Mouse (Mus musculus): ENCODE data around the gene Ppil1. TPM values are rescaled to one million over a fixed set of nuclear protein-coding genes. Genes with fewer than 3 reads are reported as not detected.
A peak's percentile ranks its signal among the peaks of the same experiment; 100 is the strongest.
"Not testable (repeated sequence)": the region's sequence is repeated elsewhere in the genome, so short reads cannot be mapped to it uniquely, and the experiment has no call there.

The Ppil1 gene
- total and polyA plus RNA-seq, 3 experiments: 115 to 135 (median 122) TPM

DNA sequence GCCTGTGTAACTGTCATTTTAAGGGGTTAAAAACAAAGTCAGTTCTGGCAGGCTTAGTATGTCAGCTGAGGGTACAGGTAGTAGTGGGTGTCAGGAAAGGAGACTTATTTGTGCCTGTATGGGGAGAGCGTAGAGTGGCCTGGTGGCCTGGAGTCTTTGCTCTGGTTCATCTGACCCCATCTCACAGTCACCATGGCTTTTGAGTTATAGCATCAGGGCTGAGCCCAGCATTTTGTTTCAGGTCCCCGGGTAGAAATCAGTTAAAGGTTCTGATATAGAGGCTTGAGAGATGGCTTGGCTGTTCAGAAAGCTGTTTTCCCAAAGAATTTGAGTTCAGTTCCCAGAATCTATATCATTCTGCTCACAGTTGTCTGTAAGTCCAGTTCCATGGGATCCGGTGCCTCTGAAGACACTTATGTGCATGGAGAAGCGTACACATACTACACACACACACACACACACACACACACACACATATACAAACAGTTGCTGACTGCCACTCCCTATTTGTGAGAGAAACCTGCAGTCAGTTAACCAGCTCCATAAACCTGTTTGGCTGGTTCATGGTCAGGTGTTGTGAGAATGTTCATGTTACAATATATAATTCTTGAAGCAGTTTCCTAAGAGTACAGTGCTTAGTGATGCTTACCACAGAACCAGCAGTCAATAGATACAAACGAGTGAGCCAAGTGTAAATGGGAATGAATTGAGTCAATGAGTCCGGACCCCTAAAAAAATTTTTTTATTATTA, 4.1 kb upstream of the Ppil1 start:
- H3K79me2 ChIP-seq (ENCODE audit: control insufficient read depth, insufficient read depth, low read length, poor library complexity): peaks cover 31% of the 10 kb centered on the region
- peak overlapping the region in 1 of 2 experiments; percentile 40; a peak in 2 of 4 replicates for H3K4me3 ChIP-seq (ENCODE audit: control insufficient read depth in 1 of 2, insufficient read depth in 1 of 2, low read depth in 2 of 2, low read length in 2 of 2)
- no peak for DNase-seq (ENCODE audit: low read depth, low spot score)
- no peaks in the 10 kb centered on the region for H3K27me3 ChIP-seq (ENCODE audit: control insufficient read depth in 1 of 2, insufficient read depth in 2 of 2, low read length in 2 of 2)
- H3K4me1 ChIP-seq (ENCODE audit: control insufficient read depth in 1 of 2, insufficient read depth in 2 of 2, low read length in 2 of 2): peaks cover 0 to 28% of the 10 kb centered on the region in 2 experiments; a peak in 2 of 4 replicates
- TF ChIP-seq MAX (IDR thresholded peaks at IDR 0.05; ENCODE audit: low read length) (no peak), ZNF384 (IDR thresholded peaks at IDR 0.05; ENCODE audit: low read depth, low read length) (peak; percentile 32; the same call in 1 of the 2 replicates)
- peak overlapping the region; percentile 63 for H3K9ac ChIP-seq (ENCODE audit: control insufficient read depth, low read depth, low read length, poor library complexity, severe bottlenecking)
- H3K9me3 ChIP-seq (replicated peaks; ENCODE audit: insufficient read depth, low read length): no peaks in the 10 kb centered on the region
- H3K27ac ChIP-seq (ENCODE audit: control insufficient read depth, low read depth, low read length): peak overlapping the region; percentile 34
- peaks cover 0 to 27% of the 10 kb centered on the region in 2 experiments; a peak in 2 of 4 replicates for H3K36me3 ChIP-seq (ENCODE audit: control insufficient read depth in 1 of 2, insufficient read depth in 2 of 2, low read length in 2 of 2)

- Histone ChIP-seq H3K79me2 (ENCODE audit: control insufficient read depth, insufficient read depth, low read length, poor library complexity) (peaks cover 40% of the 10 kb centered on the region), H3K4me1 (ENCODE audit: control insufficient read depth in 1 of 2, insufficient read depth in 2 of 2, low read length in 2 of 2) (peaks cover 0 to 32% of the 10 kb centered on the region in 2 experiments; a peak in 3 of 4 replicates), H3K36me3 (ENCODE audit: control insufficient read depth in 1 of 2, insufficient read depth in 2 of 2, low read length in 2 of 2) (peaks cover 0 to 27% of the 10 kb centered on the region in 2 experiments; a peak in 2 of 4 replicates)
- DNase-seq (ENCODE audit: low read depth, low spot score): peak; percentile 69
- not testable (repeated sequence) for H3K27me3 ChIP-seq (ENCODE audit: control insufficient read depth in 1 of 2, insufficient read depth in 2 of 2, low read length in 2 of 2); H3K4me3 ChIP-seq (ENCODE audit: control insufficient read depth in 1 of 2, insufficient read depth in 1 of 2, low read depth in 2 of 2, low read length in 2 of 2); H3K9me3 ChIP-seq (replicated peaks; ENCODE audit: insufficient read depth, low read length); H3K9ac ChIP-seq (ENCODE audit: control insufficient read depth, low read depth, low read length, poor library complexity, severe bottlenecking); H3K27ac ChIP-seq (ENCODE audit: control insufficient read depth, low read depth, low read length)
- peak; percentile 67 for TF ChIP-seq ZNF384 (IDR thresholded peaks at IDR 0.05; ENCODE audit: low read depth, low read length)
These were observed 3.1 kb upstream of the Ppil1 start for GRCm38 (mm10) chr17:29267040-29267439.

- H3K4me1 ChIP-seq (ENCODE audit: control insufficient read depth in 1 of 2, insufficient read depth in 2 of 2, low read length in 2 of 2): peaks cover 0 to 36% of the 10 kb centered on the region in 2 experiments; a peak in 3 of 4 replicates
These were observed 774 bp upstream of the Ppil1 start for GRCm38 (mm10) chr17:29264760-29265159.

GRCm38 (mm10) chr17:29263417-29263816, 569 bp downstream of the Ppil1 start:
- no peak for DNase-seq (ENCODE audit: low read depth, low spot score)
- Histone ChIP-seq H3K9me3 (replicated peaks; ENCODE audit: insufficient read depth, low read length) (no peaks in the 10 kb centered on the region), H3K4me3 (ENCODE audit: control insufficient read depth in 1 of 2, insufficient read depth in 1 of 2, low read depth in 2 of 2, low read length in 2 of 2) (peak overlapping the region; percentile 46 to 81), H3K79me2 (ENCODE audit: control insufficient read depth, insufficient read depth, low read length, poor library complexity) (peaks cover 51% of the 10 kb centered on the region), H3K4me1 (ENCODE audit: control insufficient read depth in 1 of 2, insufficient read depth in 2 of 2, low read length in 2 of 2) (peaks cover 0 to 35% of the 10 kb centered on the region in 2 experiments; a peak in 3 of 4 replicates), H3K9ac (ENCODE audit: control insufficient read depth, low read depth, low read length, poor library complexity, severe bottlenecking) (peak overlapping the region; percentile 96), H3K36me3 (ENCODE audit: control insufficient read depth in 1 of 2, insufficient read depth in 2 of 2, low read length in 2 of 2) (peaks cover 0 to 23% of the 10 kb centered on the region in 2 experiments; a peak in 2 of 4 replicates), H3K27me3 (ENCODE audit: control insufficient read depth in 1 of 2, insufficient read depth in 2 of 2, low read length in 2 of 2) (no peaks in the 10 kb centered on the region), H3K27ac (ENCODE audit: control insufficient read depth, low read depth, low read length) (peak overlapping the region; percentile 100)
- TF ChIP-seq SIN3A (IDR thresholded peaks at IDR 0.05; ENCODE audit: low read length): peak; percentile 38
- no peak for TF ChIP-seq ETS1 (IDR thresholded peaks at IDR 0.05; ENCODE audit: low read depth, low read length)
- TF ChIP-seq ZNF384 (IDR thresholded peaks at IDR 0.05; ENCODE audit: low read depth, low read length): peak; percentile 55; the same call in 1 of the 2 replicates
- 0 out of 2 replicates have a peak, but pooled peaks have one; percentile 6 for TF ChIP-seq MYC (IDR thresholded peaks at IDR 0.05; ENCODE audit: low read depth, low read length)
- no peak for TF ChIP-seq MYB (IDR thresholded peaks at IDR 0.05; ENCODE audit: low read depth, low read length)
- TF ChIP-seq MAX (IDR thresholded peaks at IDR 0.05; ENCODE audit: low read length): peak; percentile 39; the same call in 1 of the 2 replicates

More at GRCm38 (mm10) chr17:29264760-29265159, 774 bp upstream of the Ppil1 start:
- Histone ChIP-seq H3K36me3 (ENCODE audit: control insufficient read depth in 1 of 2, insufficient read depth in 2 of 2, low read length in 2 of 2) (peaks cover 0 to 25% of the 10 kb centered on the region in 2 experiments; a peak in 2 of 4 replicates), H3K9ac (ENCODE audit: control insufficient read depth, low read depth, low read length, poor library complexity, severe bottlenecking) (peak overlapping the region; percentile 96), H3K27me3 (ENCODE audit: control insufficient read depth in 1 of 2, insufficient read depth in 2 of 2, low read length in 2 of 2) (no peaks in the 10 kb centered on the region), H3K27ac (ENCODE audit: control insufficient read depth, low read depth, low read length) (peak overlapping the region; percentile 100), H3K9me3 (replicated peaks; ENCODE audit: insufficient read depth, low read length) (no peaks in the 10 kb centered on the region), H3K4me3 (ENCODE audit: control insufficient read depth in 1 of 2, insufficient read depth in 1 of 2, low read depth in 2 of 2, low read length in 2 of 2) (peak overlapping the region; percentile 36 to 81), H3K79me2 (ENCODE audit: control insufficient read depth, insufficient read depth, low read length, poor library complexity) (peaks cover 52% of the 10 kb centered on the region)
- DNase-seq (ENCODE audit: low read depth, low spot score): peak; percentile 51
- TF ChIP-seq TBP (IDR thresholded peaks at IDR 0.05; ENCODE audit: low read depth, low read length): 0 out of 2 replicates have a peak, but pooled peaks have one; percentile 50
- TF ChIP-seq CHD1 (IDR thresholded peaks at IDR 0.05; ENCODE audit: low read depth, low read length): 0 out of 2 replicates have a peak, but pooled peaks have one; percentile 63
- TF ChIP-seq ZC3H11A (IDR thresholded peaks at IDR 0.05; ENCODE audit: low read depth, low read length): no peak
- peak; percentile 32; the same call in 1 of the 2 replicates for TF ChIP-seq SIN3A (IDR thresholded peaks at IDR 0.05; ENCODE audit: low read length)

All from MEL (cell line).